ENCODE assay signal across 18 mouse cellular contexts in genomic region chr10:40320306-40320705, GRCm38 (mm10).
"Had no signal": no experiment of that assay in that cellular context is flagged by ENCODE, and none has a peak within 500 bp of the region (broad histone marks: within the 10 kb centered on the region; RNA-seq: fewer than 3 reads in every experiment).

No protein-coding gene starts in this region.

- ATAC-seq: midbrain, embryonic 16.5 days had no signal

- H3K4me1 ChIP-seq: midbrain, embryonic 10.5 days; midbrain, embryonic 12.5 days; neural tube, embryonic 13.5 days; neural tube, embryonic 15.5 days had no signal

- H3K36me3 ChIP-seq: midbrain, embryonic 10.5 days; midbrain, embryonic 12.5 days; neural tube, embryonic 13.5 days; neural tube, embryonic 15.5 days had no signal

- H3K4me2 ChIP-seq: lung, embryonic 14.5 days; midbrain, embryonic 12.5 days; neural tube, embryonic 13.5 days; neural tube, embryonic 15.5 days had no signal

- H3K27me3 ChIP-seq: midbrain, embryonic 12.5 days; neural tube, embryonic 13.5 days; neural tube, embryonic 15.5 days had no signal

- DNase-seq: lung, embryonic 14.5 days; lung, postnatal 10 days; lung, postnatal 4 days; midbrain, embryonic 14.5 days; retina, postnatal 1 day; right cerebral cortex, adult 18-20 months; right cerebral cortex, postnatal 25 days; right cerebral cortex, postnatal 4 days; spleen, adult 18-20 months; thymus, adult 18-20 months; thymus, postnatal 14 days; thymus, postnatal 36 days had no signal

- H3K9me3 ChIP-seq: neural tube, embryonic 13.5 days; neural tube, embryonic 15.5 days had no signal

- H3K27ac ChIP-seq: midbrain, embryonic 10.5 days; midbrain, embryonic 12.5 days; neural tube, embryonic 13.5 days; neural tube, embryonic 15.5 days had no signal

- H3K4me3 ChIP-seq: midbrain, embryonic 10.5 days; midbrain, embryonic 12.5 days; myocyte; neural tube, embryonic 13.5 days; neural tube, embryonic 15.5 days had no signal

- H3K9ac ChIP-seq: lung, embryonic 14.5 days; midbrain, embryonic 12.5 days; neural tube, embryonic 13.5 days; neural tube, embryonic 15.5 days had no signal
